Mouse (Mus musculus): ENCODE data around the gene Prmt1. TPM values are rescaled to one million over a fixed set of nuclear protein-coding genes. Genes with fewer than 3 reads are reported as not detected.

Gene Prmt1
- polyA plus RNA-seq, 1 experiment from 2014 or later, result 186 TPM

DNA sequence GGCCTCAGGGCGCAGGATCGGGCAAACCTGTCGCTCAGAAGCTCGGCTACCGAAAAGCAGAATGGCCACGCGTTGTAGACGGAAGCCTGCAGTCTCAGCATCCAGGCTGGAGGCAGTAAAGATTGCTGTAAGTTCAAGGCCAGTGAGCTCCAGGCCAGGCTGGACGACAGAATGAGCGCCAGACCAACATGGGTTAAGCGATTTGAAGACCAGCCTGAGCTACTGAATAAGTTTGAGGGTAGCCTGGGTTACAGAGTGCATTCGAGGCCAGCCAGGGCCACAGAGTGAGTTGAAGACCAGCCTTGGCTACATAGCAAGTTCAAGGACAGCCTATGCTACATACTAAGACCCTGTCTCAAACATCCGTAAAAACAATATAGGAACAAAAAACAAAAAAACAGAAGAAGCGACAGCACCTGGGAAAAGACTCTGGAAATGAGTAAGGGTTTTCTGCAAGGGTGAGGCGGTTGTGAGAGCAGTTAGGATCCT, 11.6 kb upstream of the Prmt1 start:
- ATAC-seq (replicated peaks; ENCODE audit: low FRiP score), result 0 out of 2 replicates have a peak, but pooled peaks have one; percentile 2
- 1% methylated on average over 15 of the region's 15 CpGs for WGBS
- peak overlapping the region; percentile 94 for H3K9ac ChIP-seq (ENCODE audit: low read depth, low read length)
- peak overlapping the region; percentile 99 for H3K4me2 ChIP-seq
- H3K4me3 ChIP-seq (ENCODE audit: low read depth, low read length), result peak overlapping the region; percentile 80
- H3K36me3 ChIP-seq (ENCODE audit: control insufficient read depth, insufficient read depth, low read length), result peaks cover 36% of the 10 kb centered on the region
- H3K4me1 ChIP-seq (replicated peaks; ENCODE audit: control insufficient read depth, insufficient read depth, low read length), result peaks cover 29% of the 10 kb centered on the region
- H3K27ac ChIP-seq (ENCODE audit: low read depth, low read length), result peak overlapping the region; percentile 94
- no peaks in the 10 kb centered on the region for H3K27me3 ChIP-seq (replicated peaks; ENCODE audit: control insufficient read depth, insufficient read depth, low read length)
- no peaks in the 10 kb centered on the region for H3K9me3 ChIP-seq (ENCODE audit: control insufficient read depth, low read length)
- DNase-seq (ENCODE audit: low spot score), result no peak

DNA sequence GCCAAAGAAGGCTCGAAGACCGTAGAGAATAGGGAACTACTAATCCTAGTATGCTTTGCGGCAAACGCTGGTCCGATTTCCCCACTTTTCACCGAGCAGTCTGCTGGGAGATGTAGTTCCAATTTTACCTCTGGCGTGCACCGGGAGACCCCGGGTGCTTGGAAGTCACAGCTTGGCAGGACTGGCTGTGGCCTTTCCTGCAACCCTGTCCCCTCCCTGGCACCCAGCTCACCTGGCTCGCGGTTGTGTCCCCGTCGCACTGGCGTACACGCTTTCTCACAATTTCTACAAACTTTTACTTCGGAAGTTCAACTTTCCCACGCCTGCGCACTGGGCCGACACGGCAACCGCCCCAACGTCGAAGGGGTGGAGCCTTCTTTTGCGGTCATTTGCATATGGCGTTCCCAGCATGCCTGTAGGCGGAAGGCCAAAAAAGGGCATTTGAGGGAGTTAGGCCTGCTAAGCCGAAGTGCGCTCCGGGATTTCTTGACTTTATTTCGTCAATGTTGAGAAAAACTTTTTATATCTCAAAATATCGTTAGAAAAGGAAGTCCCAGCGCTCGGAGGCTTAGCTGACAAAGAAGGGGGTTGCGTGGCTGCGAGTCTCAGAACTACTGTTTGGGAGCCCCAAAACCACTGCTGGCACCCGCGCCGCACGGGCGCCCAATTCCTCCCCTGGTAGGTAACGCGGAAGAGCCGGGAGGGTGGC, 11.0 kb upstream of the Prmt1 start, which contains the start of gene Irf3:
Irf3 (plus strand) TSS at position 418 of the 709 bp plus-strand sequence.
- peak within 1 kb of the TSS; percentile 80 for H3K4me3 ChIP-seq (ENCODE audit: low read depth, low read length)
- peak; percentile 92 for ATAC-seq (replicated peaks; ENCODE audit: low FRiP score)
- no peaks in the 10 kb centered on the region for H3K9me3 ChIP-seq (ENCODE audit: control insufficient read depth, low read length)
- peak within 1 kb of the TSS; percentile 99 for H3K4me2 ChIP-seq
- H3K9ac ChIP-seq (ENCODE audit: low read depth, low read length), result peak within 1 kb of the TSS; percentile 94
- peaks cover 34% of the 10 kb centered on the region for H3K36me3 ChIP-seq (ENCODE audit: control insufficient read depth, insufficient read depth, low read length)
- peak within 1 kb of the TSS; percentile 94 for H3K27ac ChIP-seq (ENCODE audit: low read depth, low read length)
- no peaks in the 10 kb centered on the region for H3K27me3 ChIP-seq (replicated peaks; ENCODE audit: control insufficient read depth, insufficient read depth, low read length)
- under 1% methylated on average over 43 of the region's 43 CpGs for WGBS
- peak; percentile 98 for DNase-seq (ENCODE audit: low spot score)
- peaks cover 29% of the 10 kb centered on the region for H3K4me1 ChIP-seq (replicated peaks; ENCODE audit: control insufficient read depth, insufficient read depth, low read length)

DNA sequence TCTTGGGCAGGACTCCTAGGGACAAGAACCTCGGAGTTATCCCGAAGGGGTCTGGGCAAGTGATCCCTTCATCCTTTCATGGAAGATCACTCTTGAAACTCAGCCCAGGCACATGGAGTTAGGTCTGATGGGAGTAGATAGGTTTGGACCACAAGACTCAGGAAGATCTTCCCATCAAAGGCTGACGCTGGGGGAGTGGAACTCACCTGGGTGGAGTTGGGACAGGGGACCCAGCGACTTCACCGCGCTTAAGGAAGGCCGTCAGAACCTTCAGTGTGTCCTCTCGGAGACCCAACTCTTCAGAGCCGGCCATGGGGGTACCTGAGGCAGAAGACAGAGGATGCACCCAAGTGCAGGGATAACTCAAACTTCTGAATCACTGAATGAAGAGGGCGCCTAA, 10.3 kb upstream of the Prmt1 start:
- H3K4me1 ChIP-seq (replicated peaks; ENCODE audit: control insufficient read depth, insufficient read depth, low read length), result peaks cover 29% of the 10 kb centered on the region
- no peaks in the 10 kb centered on the region for H3K9me3 ChIP-seq (ENCODE audit: control insufficient read depth, low read length)
- peak overlapping the region; percentile 94 for H3K27ac ChIP-seq (ENCODE audit: low read depth, low read length)
- peak overlapping the region; percentile 99 for H3K4me2 ChIP-seq
- H3K4me3 ChIP-seq (ENCODE audit: low read depth, low read length), result peak overlapping the region; percentile 80
- no peak for ATAC-seq (replicated peaks; ENCODE audit: low FRiP score)
- H3K9ac ChIP-seq (ENCODE audit: low read depth, low read length), result peak overlapping the region; percentile 94
- no peaks in the 10 kb centered on the region for H3K27me3 ChIP-seq (replicated peaks; ENCODE audit: control insufficient read depth, insufficient read depth, low read length)
- peaks cover 29% of the 10 kb centered on the region for H3K36me3 ChIP-seq (ENCODE audit: control insufficient read depth, insufficient read depth, low read length)
- 15% methylated on average over 10 of the region's 10 CpGs for WGBS
- no peak for DNase-seq (ENCODE audit: low spot score)

DNA sequence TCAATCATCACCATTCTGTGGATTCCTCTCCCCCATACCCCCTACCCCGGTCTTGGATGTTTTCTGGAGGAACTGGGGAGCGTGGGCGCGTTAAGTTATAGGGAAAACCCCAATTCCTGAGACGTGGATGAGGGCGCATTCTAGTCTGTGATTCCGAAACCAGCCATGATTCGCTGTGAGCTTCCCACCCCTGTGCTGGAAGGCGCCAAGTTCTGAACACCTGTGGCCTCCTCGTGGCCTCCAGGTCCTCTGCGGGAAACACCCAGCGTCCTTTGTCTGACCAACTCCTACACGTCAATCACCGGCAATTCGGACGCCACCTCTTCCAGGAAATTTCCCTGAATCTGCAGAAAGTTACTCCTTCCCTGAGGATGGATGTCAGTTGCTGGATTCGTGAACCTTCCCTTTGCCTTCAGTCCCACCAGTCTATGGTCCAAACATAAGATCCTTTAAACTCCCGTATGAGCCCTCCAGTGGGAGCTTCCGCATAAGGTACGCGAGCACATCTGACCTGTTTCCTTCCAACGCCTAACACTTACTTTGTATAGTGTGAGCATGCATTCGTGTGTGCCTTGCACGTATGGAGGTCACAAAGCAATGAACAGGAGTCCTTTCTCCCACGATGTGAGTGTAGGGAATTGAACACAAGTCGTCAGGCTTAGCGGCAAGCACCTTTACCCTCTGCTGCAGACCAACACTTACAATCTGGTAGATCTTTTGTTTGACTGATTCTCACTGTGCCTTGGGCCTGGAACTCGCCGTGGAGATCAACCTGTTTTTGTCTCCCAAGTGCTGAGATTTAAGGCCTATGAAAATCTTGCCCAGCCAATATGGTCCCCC, 731 bp upstream of the Prmt1 start:
- H3K36me3 ChIP-seq (ENCODE audit: control insufficient read depth, insufficient read depth, low read length), result peaks cover 20% of the 10 kb centered on the region
- H3K27ac ChIP-seq (ENCODE audit: low read depth, low read length), result peak overlapping the region; percentile 77
- DNase-seq (ENCODE audit: low spot score) (no peak), ATAC-seq (replicated peaks; ENCODE audit: low FRiP score) (peak; percentile 18; the same call in 1 of the 2 replicates)
- under 1% methylated on average over 29 of the region's 29 CpGs for WGBS
- peak overlapping the region; percentile 75 for H3K4me2 ChIP-seq
- no peaks in the 10 kb centered on the region for H3K27me3 ChIP-seq (replicated peaks; ENCODE audit: control insufficient read depth, insufficient read depth, low read length)
- peak overlapping the region; percentile 74 for H3K9ac ChIP-seq (ENCODE audit: low read depth, low read length)
- H3K4me3 ChIP-seq (ENCODE audit: low read depth, low read length), result peak overlapping the region; percentile 97
- no peaks in the 10 kb centered on the region for H3K9me3 ChIP-seq (ENCODE audit: control insufficient read depth, low read length)
- peaks cover 25% of the 10 kb centered on the region for H3K4me1 ChIP-seq (replicated peaks; ENCODE audit: control insufficient read depth, insufficient read depth, low read length)

DNA sequence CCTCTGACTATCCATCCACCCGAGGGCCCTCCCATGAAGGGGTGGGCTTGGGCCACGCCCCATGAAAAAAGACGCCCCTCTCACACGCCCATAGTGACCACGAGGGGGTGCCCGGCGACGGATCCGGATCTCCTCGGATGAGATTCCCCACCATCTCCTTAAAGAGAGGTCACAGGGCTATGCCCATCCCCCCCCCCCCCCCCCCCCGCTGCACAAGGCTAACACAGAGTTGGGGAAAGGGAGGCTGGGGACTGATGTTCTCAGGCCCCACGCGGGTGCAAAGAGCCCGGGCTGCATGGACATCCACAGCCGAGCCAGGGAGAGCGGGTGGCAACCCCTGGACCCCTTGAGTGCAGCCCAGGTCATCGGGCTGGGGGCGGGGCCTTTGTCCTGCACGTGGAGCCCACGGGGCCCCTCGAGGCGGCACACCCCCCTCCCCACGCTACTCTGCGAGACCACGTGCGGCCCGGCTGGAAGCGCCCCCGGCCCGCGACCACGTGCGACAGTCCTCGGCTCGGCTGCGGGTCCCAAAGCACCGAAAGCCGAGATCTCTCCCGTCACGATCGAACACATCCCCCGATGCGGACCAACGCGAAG, 675 bp downstream of the Prmt1 start:
- peak overlapping the region; percentile 77 for H3K4me2 ChIP-seq
- H3K4me1 ChIP-seq (replicated peaks; ENCODE audit: control insufficient read depth, insufficient read depth, low read length), result peaks cover 25% of the 10 kb centered on the region
- H3K36me3 ChIP-seq (ENCODE audit: control insufficient read depth, insufficient read depth, low read length), result peaks cover 24% of the 10 kb centered on the region
- WGBS, result under 1% methylated on average over 44 of the region's 45 CpGs
- ATAC-seq (replicated peaks; ENCODE audit: low FRiP score) (0 out of 2 replicates have a peak, but pooled peaks have one; percentile 11), DNase-seq (ENCODE audit: low spot score) (peak; percentile 81)
- H3K9ac ChIP-seq (ENCODE audit: low read depth, low read length), result peak overlapping the region; percentile 99
- H3K9me3 ChIP-seq (ENCODE audit: control insufficient read depth, low read length), result no peaks in the 10 kb centered on the region
- no peaks in the 10 kb centered on the region for H3K27me3 ChIP-seq (replicated peaks; ENCODE audit: control insufficient read depth, insufficient read depth, low read length)
- H3K4me3 ChIP-seq (ENCODE audit: low read depth, low read length), result peak overlapping the region; percentile 97
- peak overlapping the region; percentile 95 for H3K27ac ChIP-seq (ENCODE audit: low read depth, low read length)

DNA sequence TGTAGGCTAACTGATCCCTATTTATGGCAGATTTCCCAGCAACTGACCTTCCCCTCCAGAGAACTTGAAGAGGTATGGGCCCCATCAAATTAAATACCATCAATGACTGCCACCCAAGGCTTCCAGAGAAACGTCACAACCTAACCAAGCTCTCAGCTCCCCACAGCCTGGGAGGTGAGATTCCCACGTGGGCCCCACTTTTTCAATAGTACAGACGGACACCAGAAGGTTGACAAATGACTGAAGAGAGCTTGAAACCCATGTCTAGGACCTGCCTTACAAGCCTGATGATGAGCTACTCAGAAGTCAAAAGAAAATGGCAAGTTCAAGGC, 1.6 kb downstream of the Prmt1 start:
- Histone ChIP-seq H3K4me1 (replicated peaks; ENCODE audit: control insufficient read depth, insufficient read depth, low read length) (peaks cover 25% of the 10 kb centered on the region), H3K36me3 (ENCODE audit: control insufficient read depth, insufficient read depth, low read length) (peaks cover 28% of the 10 kb centered on the region), H3K4me2 (peak overlapping the region; percentile 77), H3K27ac (ENCODE audit: low read depth, low read length) (no peak overlapping the region; the same call in 1 of the 2 replicates), H3K9ac (ENCODE audit: low read depth, low read length) (peak overlapping the region; percentile 99), H3K9me3 (ENCODE audit: control insufficient read depth, low read length) (no peaks in the 10 kb centered on the region), H3K27me3 (replicated peaks; ENCODE audit: control insufficient read depth, insufficient read depth, low read length) (no peaks in the 10 kb centered on the region), H3K4me3 (ENCODE audit: low read depth, low read length) (peak overlapping the region; percentile 97)
- 43% methylated on average over 3 of the region's 3 CpGs for WGBS
- DNase-seq (ENCODE audit: low spot score), result no peak
- no peak for ATAC-seq (replicated peaks; ENCODE audit: low FRiP score)

DNA sequence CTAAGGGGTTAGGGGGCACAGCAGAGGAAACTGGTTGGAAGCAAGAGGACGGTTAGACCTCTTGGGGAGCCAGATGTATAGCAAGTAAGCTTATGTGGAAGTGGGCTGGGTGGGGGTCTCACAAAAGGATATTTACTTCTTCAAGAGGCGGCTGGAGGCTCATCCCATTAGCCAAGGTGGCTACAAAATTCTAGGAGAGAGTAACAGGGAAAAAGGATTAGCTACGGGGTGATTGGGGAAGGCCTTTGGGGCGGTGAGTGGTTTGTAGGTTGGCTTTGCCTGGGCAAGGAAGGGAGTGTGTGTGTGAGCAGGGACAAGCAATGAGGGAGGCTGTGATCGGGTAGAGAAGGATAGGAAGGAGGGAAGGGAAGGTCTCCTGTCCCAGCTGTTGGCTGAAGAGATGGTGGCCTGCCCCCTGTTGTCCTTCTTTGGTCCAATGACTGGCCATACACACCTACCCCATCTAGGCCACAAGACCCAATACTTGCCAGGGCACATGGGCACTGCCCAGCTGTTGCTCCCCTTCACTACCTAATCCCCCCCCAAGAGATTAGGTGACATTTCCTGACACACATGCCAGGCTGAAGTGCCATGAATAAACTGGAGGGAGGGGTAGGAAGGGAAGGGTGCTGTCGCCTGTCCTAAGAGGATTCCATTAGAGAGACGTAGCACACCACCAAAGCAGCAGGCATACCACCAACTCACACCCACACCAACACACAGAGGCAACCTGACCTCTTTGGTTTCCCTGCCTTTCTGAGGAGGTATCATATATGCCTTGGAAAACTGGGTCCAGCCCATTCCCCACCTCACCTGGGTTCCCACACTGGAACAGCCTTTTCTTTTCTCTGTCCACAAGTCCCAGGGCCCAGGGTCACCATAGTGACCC, 2.2 kb downstream of the Prmt1 start:
- peak overlapping the region; percentile 36; the same call in 1 of the 2 replicates for H3K27ac ChIP-seq (ENCODE audit: low read depth, low read length)
- H3K4me3 ChIP-seq (ENCODE audit: low read depth, low read length), result peak overlapping the region; percentile 97
- ATAC-seq (replicated peaks; ENCODE audit: low FRiP score) (no peak), DNase-seq (ENCODE audit: low spot score) (no peak)
- WGBS, result 81% methylated on average over 7 of the region's 7 CpGs
- H3K4me1 ChIP-seq (replicated peaks; ENCODE audit: control insufficient read depth, insufficient read depth, low read length), result peaks cover 25% of the 10 kb centered on the region
- H3K9ac ChIP-seq (ENCODE audit: low read depth, low read length), result peak overlapping the region; percentile 42; the same call in 1 of the 2 replicates
- peak overlapping the region; percentile 77 for H3K4me2 ChIP-seq
- H3K27me3 ChIP-seq (replicated peaks; ENCODE audit: control insufficient read depth, insufficient read depth, low read length), result no peaks in the 10 kb centered on the region
- H3K9me3 ChIP-seq (ENCODE audit: control insufficient read depth, low read length), result no peaks in the 10 kb centered on the region
- peaks cover 34% of the 10 kb centered on the region for H3K36me3 ChIP-seq (ENCODE audit: control insufficient read depth, insufficient read depth, low read length)

All from liver, embryonic 11.5 days (tissue).